Mouse (Mus musculus) MEL (cell line): Measurements from ENCODE around the gene Olfr1305.

Source experiments
- BHLHE40 ChIP-seq: IDR thresholded peaks from 2 replicates; pipeline ENCODE4 v1.6.1; 2012; ENCODE audit warnings: low read depth, mild to moderate bottlenecking, inconsistent platforms, low read length, improper control_type of control experiment, borderline replicate concordance
- CTCF ChIP-seq, 3 experiments: IDR thresholded peaks in 2 of 3; conservative IDR thresholded peaks in 1 of 3; 2 replicates each; pipeline ENCODE4 v1.5.1; 2011 to 2012; ENCODE audit warnings: low read length in 3 of 3, low read depth in 2 of 3, mild to moderate bottlenecking in 2 of 3, improper control_type of control experiment in 1 of 3, inconsistent platforms in 1 of 3, mixed read lengths in 1 of 3, moderate library complexity in 1 of 3; ENCODE audit not compliant: control insufficient read depth in 1 of 3, insufficient read depth in 1 of 3, poor library complexity in 1 of 3, severe bottlenecking in 1 of 3
- E2F4 ChIP-seq: IDR thresholded peaks from 2 replicates; pipeline ENCODE4 v1.6.1; 2011; ENCODE audit warnings: low read depth, low read length, improper control_type of control experiment, borderline replicate concordance
- EP300 ChIP-seq, 2 experiments: IDR thresholded peaks; 2 replicates each; pipeline ENCODE4 v1.6.1; 2011; ENCODE audit warnings: improper control_type of control experiment in 2 of 2, low read length in 2 of 2, low read depth in 1 of 2, mild to moderate bottlenecking in 1 of 2
- JUND ChIP-seq: IDR thresholded peaks from 2 replicates; pipeline ENCODE4 v1.6.1; 2011; ENCODE audit warnings: low read depth, mild to moderate bottlenecking, improper control_type of control experiment, low read length
- MEF2A ChIP-seq: IDR thresholded peaks from 2 replicates; pipeline ENCODE4 v1.6.1; 2014; ENCODE audit warnings: low read depth, mild to moderate bottlenecking, inconsistent platforms, low read length, improper control_type of control experiment; ENCODE audit not compliant: poor library complexity, insufficient replicate concordance, severe bottlenecking; ENCODE audit errors: extremely low read depth
- POLR2A ChIP-seq, 2 experiments: IDR thresholded peaks; 2 replicates each; pipeline ENCODE4 v1.6.1; 2011 to 2012; ENCODE audit warnings: low read length in 2 of 2, mild to moderate bottlenecking in 2 of 2, control low read depth in 1 of 2, improper control_type of control experiment in 1 of 2, low read depth in 1 of 2, moderate library complexity in 1 of 2; ENCODE audit not compliant: control insufficient read depth in 1 of 2, insufficient read depth in 1 of 2, poor library complexity in 1 of 2
- SIN3A ChIP-seq: IDR thresholded peaks from 2 replicates; pipeline ENCODE4 v1.6.1; 2012; ENCODE audit warnings: low read length, improper control_type of control experiment, inconsistent platforms
- TAL1 ChIP-seq: IDR thresholded peaks from 2 replicates; pipeline ENCODE4 v1.6.1; 2012; ENCODE audit warnings: mild to moderate bottlenecking, inconsistent platforms, low read length, moderate library complexity, mixed read lengths
- USF1 ChIP-seq: IDR thresholded peaks from 2 replicates; pipeline ENCODE4 v1.6.1; 2014; ENCODE audit warnings: low read depth, mild to moderate bottlenecking, inconsistent platforms, low read length, improper control_type of control experiment, moderate library complexity
- ZC3H11A ChIP-seq: IDR thresholded peaks from 2 replicates; pipeline ENCODE4 v1.6.1; 2012; ENCODE audit warnings: low read depth, mild to moderate bottlenecking, inconsistent platforms, low read length, improper control_type of control experiment

- TF ChIP-seq MEF2A (no peak), E2F4 (no peak), CTCF (IDR thresholded peaks at IDR 0.05 in 2 of 3, conservative IDR thresholded peaks at IDR 0.05 in 1 of 3; ENCODE audit: control insufficient read depth in 1 of 3, insufficient read depth in 1 of 3, low read depth in 2 of 3, low read length in 3 of 3, poor library complexity in 1 of 3, severe bottlenecking in 1 of 3) (no peak), ZC3H11A (no peak), USF1 (no peak), EP300 (IDR thresholded peaks at IDR 0.05; ENCODE audit: low read depth in 1 of 2, low read length in 2 of 2) (no peak), SIN3A (no peak), BHLHE40 (no peak), JUND (no peak), TAL1 (no peak), POLR2A (IDR thresholded peaks at IDR 0.05; ENCODE audit: control insufficient read depth in 1 of 2, insufficient read depth in 1 of 2, low read depth in 1 of 2, low read length in 2 of 2, poor library complexity in 1 of 2) (no peak)
These were observed at the start of gene Olfr1305 for GRCm38 (mm10) chr2:111877049-111877448.
